Mouse (Mus musculus) liver, embryonic 11.5 days (tissue): ENCODE measurements around the gene Tmem164. TPM values are rescaled to one million over a fixed set of nuclear protein-coding genes. Genes with fewer than 3 reads are reported as not detected.

Experiments used
- ATAC-seq: fragments of 200-750 bp; cut with Nextera tagmentation; replicated peaks from 2 replicates; pipeline ENCODE4 v1.8.0; 2017; ENCODE audit warnings: moderate number of reproducible peaks, mild to moderate bottlenecking, moderate TSS enrichment, moderate library complexity; ENCODE audit not compliant: low FRiP score
- DNase-seq: peaks from one replicate; pipeline ENCODE4 v3.0.0-alpha.2; 2017; ENCODE audit warnings: low spot score
- H3K27ac ChIP-seq: fragments of 300-500 bp; sonication (generic); 2 replicates; pipeline ENCODE4 v1.5.1; 2014; ENCODE audit warnings: mild to moderate bottlenecking, low read depth, low read length, control low read depth
- H3K27me3 ChIP-seq: fragments of 300-500 bp; sonication (generic); replicated peaks from 2 replicates; pipeline ENCODE4 v1.6.1; 2014; ENCODE audit warnings: low read length, mixed read lengths; ENCODE audit not compliant: control insufficient read depth, insufficient read depth
- H3K36me3 ChIP-seq: fragments of 300-500 bp; sonication (generic); 2 replicates; pipeline ENCODE4 v1.6.1; 2014; ENCODE audit warnings: mild to moderate bottlenecking, low read length, moderate library complexity, mixed read lengths; ENCODE audit not compliant: control insufficient read depth, insufficient read depth
- H3K4me1 ChIP-seq: fragments of 300-500 bp; sonication (generic); replicated peaks from 2 replicates; pipeline ENCODE4 v1.6.1; 2014; ENCODE audit warnings: low read length, mixed read lengths; ENCODE audit not compliant: control insufficient read depth, insufficient read depth
- H3K4me2 ChIP-seq: fragments of 300-500 bp; sonication (generic); 2 replicates; pipeline ENCODE4 v1.6.1; 2014; ENCODE audit warnings: mild to moderate bottlenecking, control low read depth, moderate library complexity
- H3K4me3 ChIP-seq: fragments of 300-500 bp; sonication (generic); 2 replicates; pipeline ENCODE4 v1.5.1; 2014; ENCODE audit warnings: low read depth, low read length, control low read depth
- H3K9ac ChIP-seq: fragments of 300-500 bp; sonication (generic); 2 replicates; pipeline ENCODE4 v1.6.1; 2014; ENCODE audit warnings: low read depth, low read length, control low read depth
- H3K9me3 ChIP-seq: fragments of 300-500 bp; sonication (generic); 2 replicates; pipeline ENCODE4 v1.6.1; 2016; ENCODE audit warnings: low read length, inconsistent platforms, mixed read lengths; ENCODE audit not compliant: control insufficient read depth
- WGBS: fragments of 180-500 bp; shearing (Covaris S2); extraction: QIAGEN DNeasy Blood & Tissue Kit; methylation state at CpG from one replicate; pipeline ENCODE4 v1.1.7; 2014; 5-methylcytosine and 5-hydroxymethylcytosine counted together
- polyA plus RNA-seq: library from polyadenylated mRNA; unstranded; fragments of >200 nt; fragmentation: Nextera tagmentation; extraction: Ambion mirVana; gene quantifications from 2 replicates; pipeline ENCODE4 v1.2.1, GENCODE M21; 2014

Tmem164 gene
- polyA plus RNA-seq, 1 experiment from 2014 or later: 43.8 TPM

- no peak overlapping the region for H3K4me2 ChIP-seq
These were observed 66.2 kb downstream of the Tmem164 start for GRCm38 (mm10) chrX:142747428-142747827.

GRCm38 (mm10) chrX:142748574-142748973, 67.4 kb downstream of the Tmem164 start:
- no peaks in the 10 kb centered on the region for H3K27me3 ChIP-seq
- ATAC-seq: no peak

More at GRCm38 (mm10) chrX:142747428-142747827, 66.2 kb downstream of the Tmem164 start:
- Histone ChIP-seq H3K36me3 (no peaks in the 10 kb centered on the region; the same call in 1 of the 2 replicates), H3K27ac (no peak overlapping the region), H3K4me3 (no peak overlapping the region), H3K9me3 (no peaks in the 10 kb centered on the region), H3K4me1 (no peaks in the 10 kb centered on the region), H3K27me3 (no peaks in the 10 kb centered on the region), H3K9ac (no peak overlapping the region)
- ATAC-seq (no peak), DNase-seq (no peak)

GRCm38 (mm10) chrX:142750775-142751174, 69.6 kb downstream of the Tmem164 start:
- H3K4me3 ChIP-seq: no peak overlapping the region
- no peaks in the 10 kb centered on the region; the same call in 1 of the 2 replicates for H3K36me3 ChIP-seq
- H3K4me1 ChIP-seq: no peaks in the 10 kb centered on the region
- H3K27me3 ChIP-seq: no peaks in the 10 kb centered on the region
- no peak overlapping the region for H3K9ac ChIP-seq
- 76% methylated on average over 4 of the region's 4 CpGs for WGBS
- no peak overlapping the region for H3K27ac ChIP-seq
- H3K9me3 ChIP-seq: no peaks in the 10 kb centered on the region
- no peak for ATAC-seq
- no peak overlapping the region for H3K4me2 ChIP-seq
- no peak for DNase-seq

More at GRCm38 (mm10) chrX:142748574-142748973, 67.4 kb downstream of the Tmem164 start:
- Histone ChIP-seq H3K9ac (no peak overlapping the region), H3K9me3 (no peaks in the 10 kb centered on the region), H3K4me3 (no peak overlapping the region), H3K4me2 (no peak overlapping the region), H3K27ac (no peak overlapping the region), H3K4me1 (no peaks in the 10 kb centered on the region), H3K36me3 (no peaks in the 10 kb centered on the region; the same call in 1 of the 2 replicates)
- DNase-seq: no peak
- 72% methylated on average over 3 of the region's 3 CpGs for WGBS

- no peaks in the 10 kb centered on the region for H3K36me3 ChIP-seq
- H3K9ac ChIP-seq: no peak overlapping the region
- H3K4me3 ChIP-seq: no peak overlapping the region
- no peaks in the 10 kb centered on the region for H3K9me3 ChIP-seq
- no peak overlapping the region for H3K27ac ChIP-seq
- WGBS: 92% methylated on average over 6 of the region's 6 CpGs
- H3K27me3 ChIP-seq: 0 out of 2 replicates have a peak, but pooled peaks cover 2% of the 10 kb centered on the region
- no peak overlapping the region for H3K4me2 ChIP-seq
- ATAC-seq: no peak
- no peak for DNase-seq
- H3K4me1 ChIP-seq: no peaks in the 10 kb centered on the region
These were observed 74.3 kb downstream of the Tmem164 start for GRCm38 (mm10) chrX:142755542-142755941.

GRCm38 (mm10) chrX:142760415-142760814, 79.2 kb downstream of the Tmem164 start:
- Histone ChIP-seq H3K9me3 (no peaks in the 10 kb centered on the region), H3K9ac (no peak overlapping the region), H3K4me1 (no peaks in the 10 kb centered on the region), H3K27me3 (peaks cover 2% of the 10 kb centered on the region; the same call in 1 of the 2 replicates), H3K27ac (no peak overlapping the region), H3K36me3 (no peaks in the 10 kb centered on the region; the same call in 1 of the 2 replicates), H3K4me2 (no peak overlapping the region), H3K4me3 (no peak overlapping the region)
- ATAC-seq (no peak), DNase-seq (no peak)
- WGBS: 86% methylated on average over 6 of the region's 6 CpGs

DNA sequence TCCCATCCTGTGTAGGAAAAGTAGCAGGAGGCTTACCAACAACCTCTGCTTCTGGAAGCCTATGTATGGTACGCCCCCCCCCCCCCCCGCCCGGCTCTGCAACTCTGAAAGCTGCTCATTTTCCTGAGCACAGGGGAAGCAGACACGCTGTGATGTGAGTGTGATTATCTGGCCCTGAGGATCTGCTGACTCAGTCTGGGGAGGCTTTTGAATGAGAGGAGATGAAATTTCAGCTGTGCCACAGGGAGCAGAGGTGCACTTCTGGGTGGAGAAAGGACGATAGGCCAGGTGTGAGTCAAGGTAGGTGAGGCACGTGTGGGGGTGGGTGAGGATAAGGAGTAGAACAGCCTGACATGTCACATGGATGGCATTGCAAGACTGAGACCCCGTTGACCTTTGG, 82.1 kb downstream of the Tmem164 start:
- Histone ChIP-seq H3K4me1 (no peaks in the 10 kb centered on the region), H3K27me3 (no peaks in the 10 kb centered on the region; the same call in 1 of the 2 replicates), H3K4me3 (no peak overlapping the region), H3K27ac (no peak overlapping the region), H3K9me3 (no peaks in the 10 kb centered on the region), H3K4me2 (no peak overlapping the region), H3K9ac (no peak overlapping the region), H3K36me3 (no peaks in the 10 kb centered on the region; the same call in 1 of the 2 replicates)
- no peak for ATAC-seq
- 78% methylated on average over 6 of the region's 7 CpGs for WGBS
- DNase-seq: no peak

DNA sequence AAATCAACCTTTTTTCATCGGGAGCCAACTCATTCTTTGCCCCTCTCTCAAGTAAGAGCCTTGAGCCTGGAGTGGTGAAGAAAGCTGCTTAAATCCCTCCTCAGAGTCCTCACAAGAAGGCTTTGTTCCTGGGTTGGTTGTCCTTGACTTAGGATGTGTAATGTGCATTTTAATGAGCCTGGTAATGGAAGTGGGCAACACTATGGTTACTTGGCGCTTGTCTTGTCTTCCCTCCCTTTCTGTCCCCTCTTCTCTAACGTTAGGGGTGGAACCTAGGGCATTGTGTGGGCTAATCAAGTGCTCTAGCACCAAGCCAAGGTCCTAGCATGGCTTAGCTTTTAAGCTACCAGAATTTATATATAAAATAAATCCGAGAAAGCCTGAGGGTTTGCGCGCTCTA, 88.5 kb downstream of the Tmem164 start:
- Histone ChIP-seq H3K27me3 (no peaks in the 10 kb centered on the region), H3K9ac (no peak overlapping the region), H3K4me2 (no peak overlapping the region), H3K4me1 (no peaks in the 10 kb centered on the region), H3K27ac (no peak overlapping the region), H3K4me3 (no peak overlapping the region), H3K36me3 (0 out of 2 replicates have a peak, but pooled peaks cover 2% of the 10 kb centered on the region), H3K9me3 (no peaks in the 10 kb centered on the region)
- DNase-seq (no peak), ATAC-seq (no peak)
- WGBS: 82% methylated on average over 6 of the region's 6 CpGs

- whole genome bisulfite sequencing: 81% methylated on average over 4 of the region's 4 CpGs
- H3K4me3 ChIP-seq: no peak overlapping the region
- H3K27ac ChIP-seq: no peak overlapping the region
- DNase-seq (no peak), ATAC-seq (no peak)
- H3K9ac ChIP-seq: no peak overlapping the region
- H3K27me3 ChIP-seq: no peaks in the 10 kb centered on the region; the same call in 1 of the 2 replicates
- 0 out of 2 replicates have a peak, but pooled peaks cover 2% of the 10 kb centered on the region for H3K4me1 ChIP-seq
- no peak overlapping the region for H3K4me2 ChIP-seq
- no peaks in the 10 kb centered on the region for H3K9me3 ChIP-seq
- H3K36me3 ChIP-seq: 0 out of 2 replicates have a peak, but pooled peaks cover 2% of the 10 kb centered on the region
These were observed 92.5 kb downstream of the Tmem164 start for GRCm38 (mm10) chrX:142773658-142774057.

GRCm38 (mm10) chrX:142776131-142776530, 94.9 kb downstream of the Tmem164 start:
- H3K4me2 ChIP-seq: no peak overlapping the region
- H3K9ac ChIP-seq: no peak overlapping the region
- ATAC-seq: no peak
- H3K27ac ChIP-seq: no peak overlapping the region
- no peak for DNase-seq
- H3K9me3 ChIP-seq: no peaks in the 10 kb centered on the region
- no peaks in the 10 kb centered on the region; the same call in 1 of the 2 replicates for H3K27me3 ChIP-seq
- 70% methylated on average over 4 of the region's 4 CpGs for WGBS
- H3K4me3 ChIP-seq: no peak overlapping the region
- H3K4me1 ChIP-seq: 0 out of 2 replicates have a peak, but pooled peaks cover 2% of the 10 kb centered on the region
- 0 out of 2 replicates have a peak, but pooled peaks cover 2% of the 10 kb centered on the region for H3K36me3 ChIP-seq
